Mouse (Mus musculus) MEL (cell line): Measurements from ENCODE around the gene Dok4. TPM values are rescaled to one million over a fixed set of nuclear protein-coding genes. Genes with fewer than 3 reads are reported as not detected.

ENCODE experiments used
- DNase-seq: peaks from one replicate; pipeline ENCODE4 v3.0.0; 2011; ENCODE audit warnings: low read depth, low spot score
- H3K27ac ChIP-seq: 2 replicates; pipeline ENCODE4 v1.5.1; 2012; ENCODE audit warnings: low read depth, mild to moderate bottlenecking, control low read depth, low read length, moderate library complexity; ENCODE audit not compliant: control insufficient read depth
- H3K27me3 ChIP-seq, 2 experiments: fragments of 150-350 bp in 1 of 2; sonication (generic) in 1 of 2; 2 replicates each; pipeline ENCODE4 v1.6.1; 2012; ENCODE audit warnings: low read length in 2 of 2, mild to moderate bottlenecking in 2 of 2, improper control_type of control experiment in 1 of 2, moderate library complexity in 1 of 2; ENCODE audit not compliant: insufficient read depth in 2 of 2, control insufficient read depth in 1 of 2
- H3K36me3 ChIP-seq, 2 experiments: 2 replicates each; pipeline ENCODE4 v1.6.1; 2012 to 2014; ENCODE audit warnings: low read length in 2 of 2, improper control_type of control experiment in 1 of 2, inconsistent platforms in 1 of 2, mild to moderate bottlenecking in 1 of 2; ENCODE audit not compliant: insufficient read depth in 2 of 2, control insufficient read depth in 1 of 2
- H3K4me1 ChIP-seq, 2 experiments: fragments of 150-350 bp in 1 of 2; sonication (generic) in 1 of 2; 2 replicates each; pipeline ENCODE4 v1.6.1; 2012; ENCODE audit warnings: low read length in 2 of 2, improper control_type of control experiment in 1 of 2, mild to moderate bottlenecking in 1 of 2; ENCODE audit not compliant: insufficient read depth in 2 of 2, control insufficient read depth in 1 of 2
- H3K4me3 ChIP-seq, 2 experiments: fragments of 150-350 bp in 1 of 2; sonication (generic) in 1 of 2; 2 replicates each; pipeline ENCODE4 v1.5.1; 2012; ENCODE audit warnings: low read depth in 2 of 2, low read length in 2 of 2, mild to moderate bottlenecking in 2 of 2, moderate library complexity in 2 of 2, control low read depth in 1 of 2, improper control_type of control experiment in 1 of 2; ENCODE audit not compliant: control insufficient read depth in 1 of 2, insufficient read depth in 1 of 2
- H3K79me2 ChIP-seq: 2 replicates; pipeline ENCODE4 v1.6.1; 2012; ENCODE audit warnings: mild to moderate bottlenecking, low read length, moderate library complexity; ENCODE audit not compliant: control insufficient read depth, poor library complexity, insufficient read depth
- H3K9ac ChIP-seq: 2 replicates; pipeline ENCODE4 v1.6.1; 2012; ENCODE audit warnings: low read depth, mild to moderate bottlenecking, control low read depth, low read length, moderate library complexity; ENCODE audit not compliant: control insufficient read depth, poor library complexity, severe bottlenecking
- H3K9me3 ChIP-seq: fragments of 150-350 bp; sonication (generic); replicated peaks from 2 replicates; pipeline ENCODE4 v1.6.1; 2012; ENCODE audit warnings: mild to moderate bottlenecking, low read length, improper control_type of control experiment, moderate library complexity; ENCODE audit not compliant: insufficient read depth
- BHLHE40 ChIP-seq: IDR thresholded peaks from 2 replicates; pipeline ENCODE4 v1.6.1; 2012; ENCODE audit warnings: low read depth, mild to moderate bottlenecking, inconsistent platforms, low read length, improper control_type of control experiment, borderline replicate concordance
- CHD1 ChIP-seq: IDR thresholded peaks from 2 replicates; pipeline ENCODE4 v1.6.1; 2012; ENCODE audit warnings: low read depth, mild to moderate bottlenecking, inconsistent platforms, low read length, improper control_type of control experiment
- CHD2 ChIP-seq: IDR thresholded peaks from 2 replicates; pipeline ENCODE4 v1.6.1; 2011; ENCODE audit warnings: low read length, improper control_type of control experiment
- E2F4 ChIP-seq: IDR thresholded peaks from 2 replicates; pipeline ENCODE4 v1.6.1; 2011; ENCODE audit warnings: low read depth, low read length, improper control_type of control experiment, borderline replicate concordance
- ELF1 ChIP-seq: IDR thresholded peaks from 2 replicates; pipeline ENCODE4 v1.6.1; 2014; ENCODE audit warnings: low read depth, mild to moderate bottlenecking, inconsistent platforms, low read length, improper control_type of control experiment, moderate library complexity
- EP300 ChIP-seq, 2 experiments: IDR thresholded peaks; 2 replicates each; pipeline ENCODE4 v1.6.1; 2011; ENCODE audit warnings: improper control_type of control experiment in 2 of 2, low read length in 2 of 2, low read depth in 1 of 2, mild to moderate bottlenecking in 1 of 2
- ETS1 ChIP-seq: IDR thresholded peaks from 2 replicates; pipeline ENCODE4 v1.6.1; 2012; ENCODE audit warnings: low read depth, mild to moderate bottlenecking, inconsistent platforms, low read length, improper control_type of control experiment, moderate library complexity
- GABPA ChIP-seq: IDR thresholded peaks from 2 replicates; pipeline ENCODE4 v1.6.1; 2012; ENCODE audit warnings: low read depth, mild to moderate bottlenecking, inconsistent platforms, low read length, improper control_type of control experiment, moderate library complexity
- GATA1 ChIP-seq: IDR thresholded peaks from 2 replicates; pipeline ENCODE4 v1.6.1; 2011; ENCODE audit warnings: low read depth, low read length, improper control_type of control experiment
- HCFC1 ChIP-seq: IDR thresholded peaks from 2 replicates; pipeline ENCODE4 v1.6.1; 2012; ENCODE audit warnings: low read depth, mild to moderate bottlenecking, inconsistent platforms, low read length, improper control_type of control experiment, moderate library complexity
- MAFK ChIP-seq: IDR thresholded peaks from 2 replicates; pipeline ENCODE4 v1.6.1; 2011; ENCODE audit warnings: low read depth, mild to moderate bottlenecking, low read length, improper control_type of control experiment, borderline replicate concordance
- MAX ChIP-seq: IDR thresholded peaks from 2 replicates; pipeline ENCODE4 v1.6.1; 2011; ENCODE audit warnings: low read length, improper control_type of control experiment
- MEF2A ChIP-seq: IDR thresholded peaks from 2 replicates; pipeline ENCODE4 v1.6.1; 2014; ENCODE audit warnings: low read depth, mild to moderate bottlenecking, inconsistent platforms, low read length, improper control_type of control experiment; ENCODE audit not compliant: poor library complexity, insufficient replicate concordance, severe bottlenecking; ENCODE audit errors: extremely low read depth
- MYC ChIP-seq: IDR thresholded peaks from 2 replicates; pipeline ENCODE4 v1.6.1; 2011; ENCODE audit warnings: low read depth, mild to moderate bottlenecking, low read length, improper control_type of control experiment, moderate library complexity
- POLR2A ChIP-seq, 2 experiments: IDR thresholded peaks; 2 replicates each; pipeline ENCODE4 v1.6.1; 2011 to 2012; ENCODE audit warnings: low read length in 2 of 2, mild to moderate bottlenecking in 2 of 2, control low read depth in 1 of 2, improper control_type of control experiment in 1 of 2, low read depth in 1 of 2, moderate library complexity in 1 of 2; ENCODE audit not compliant: control insufficient read depth in 1 of 2, insufficient read depth in 1 of 2, poor library complexity in 1 of 2
- POLR2AphosphoS2 ChIP-seq: IDR thresholded peaks from 2 replicates; pipeline ENCODE4 v1.6.1; 2011; ENCODE audit warnings: low read length, improper control_type of control experiment
- RAD21 ChIP-seq: IDR thresholded peaks from 2 replicates; pipeline ENCODE4 v1.6.1; 2011; ENCODE audit warnings: mild to moderate bottlenecking, low read depth, low read length, improper control_type of control experiment
- RCOR1 ChIP-seq: IDR thresholded peaks from 2 replicates; pipeline ENCODE4 v1.6.1; 2012; ENCODE audit warnings: low read depth, mild to moderate bottlenecking, inconsistent platforms, low read length, improper control_type of control experiment
- SIN3A ChIP-seq: IDR thresholded peaks from 2 replicates; pipeline ENCODE4 v1.6.1; 2012; ENCODE audit warnings: low read length, improper control_type of control experiment, inconsistent platforms
- TAL1 ChIP-seq: IDR thresholded peaks from 2 replicates; pipeline ENCODE4 v1.6.1; 2012; ENCODE audit warnings: mild to moderate bottlenecking, inconsistent platforms, low read length, moderate library complexity, mixed read lengths
- TBP ChIP-seq: IDR thresholded peaks from 2 replicates; pipeline ENCODE4 v1.8.0; 2011; ENCODE audit warnings: low read depth, low read length, improper control_type of control experiment
- TCF12 ChIP-seq: IDR thresholded peaks from 2 replicates; pipeline ENCODE4 v1.6.1; 2014; ENCODE audit warnings: low read depth, mild to moderate bottlenecking, inconsistent platforms, low read length, improper control_type of control experiment, moderate library complexity
- USF1 ChIP-seq: IDR thresholded peaks from 2 replicates; pipeline ENCODE4 v1.6.1; 2014; ENCODE audit warnings: low read depth, mild to moderate bottlenecking, inconsistent platforms, low read length, improper control_type of control experiment, moderate library complexity
- ZC3H11A ChIP-seq: IDR thresholded peaks from 2 replicates; pipeline ENCODE4 v1.6.1; 2012; ENCODE audit warnings: low read depth, mild to moderate bottlenecking, inconsistent platforms, low read length, improper control_type of control experiment
- ZNF384 ChIP-seq: IDR thresholded peaks from 2 replicates; pipeline ENCODE4 v1.6.1; 2012; ENCODE audit warnings: low read depth, mild to moderate bottlenecking, inconsistent platforms, low read length, improper control_type of control experiment
- polyA plus RNA-seq, 2 experiments: library from polyadenylated mRNA; stranded (reverse) in 1 of 2; unstranded in 1 of 2; fragments of >175 nt in 1 of 2; fragments of >200 nt in 1 of 2; gene quantifications; 2 replicates each; pipeline versions ENCODE4 v1.2.1 to v1.2.4; 2012; ENCODE audit warnings: low replicate concordance in 2 of 2, low read depth in 1 of 2; ENCODE audit not compliant: insufficient read length in 2 of 2, insufficient read depth in 1 of 2, missing spikeins in 1 of 2
- total RNA-seq: library from RNA; depleted of rRNA; stranded (reverse); fragments of 300-350 nt; gene quantifications from 2 replicates; pipeline ENCODE4 v1.2.3, GENCODE M21; 2012

Dok4 gene
- total and polyA plus RNA-seq, 3 experiments, result 1.5 to 3.2 TPM; not detected in 1

DNA sequence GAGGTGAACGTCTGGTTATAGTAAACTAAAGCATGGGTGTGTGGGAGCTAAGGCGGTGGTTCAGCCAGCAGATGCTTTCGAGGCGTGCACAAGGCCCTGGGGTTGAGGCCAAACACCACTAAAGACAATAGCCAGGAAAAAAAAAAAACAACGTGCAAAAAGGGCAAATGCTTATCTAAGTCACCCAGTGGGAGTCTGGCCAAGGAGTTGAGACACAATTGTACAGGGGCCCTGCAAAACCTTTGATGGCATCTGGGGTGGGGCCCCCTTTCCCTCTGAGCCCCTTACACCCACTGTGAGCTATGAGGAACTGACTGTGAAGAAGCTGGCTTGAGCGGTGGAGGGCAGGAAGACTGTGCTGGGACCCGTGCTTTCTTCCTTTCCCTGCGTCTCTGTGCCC is 46.5 kb upstream of the Dok4 start:
- Histone ChIP-seq H3K9ac (peak overlapping the region; percentile 31), H3K27ac (peak overlapping the region; percentile 53), H3K4me1 (peaks cover 3 to 15% of the 10 kb centered on the region in 2 experiments), H3K36me3 (peaks cover 0 to 10% of the 10 kb centered on the region in 2 experiments; a peak in 2 of 4 replicates), H3K27me3 (peaks cover 4 to 6% of the 10 kb centered on the region in 2 experiments), H3K4me3 (peak overlapping the region in 1 of 2 experiments; percentile 31; a peak in 2 of 4 replicates), H3K9me3 (no peaks in the 10 kb centered on the region), H3K79me2 (no peaks in the 10 kb centered on the region; the same call in 1 of the 2 replicates)
- DNase-seq, result peak; percentile 77
- TF ChIP-seq E2F4 (no peak), EP300 (IDR thresholded peaks at IDR 0.05; ENCODE audit: low read depth in 1 of 2, low read length in 2 of 2) (peak in 1 of 2 experiments; percentile 39; a peak in 1 of 4 replicates), ETS1 (0 out of 2 replicates have a peak, but pooled peaks have one; percentile 6), HCFC1 (no peak), GATA1 (0 out of 2 replicates have a peak, but pooled peaks have one; percentile 28), TAL1 (peak; percentile 57; the same call in 1 of the 2 replicates), GABPA (no peak), ZNF384 (peak; percentile 48), TBP (peak; percentile 84), ELF1 (no peak)

GRCm38 (mm10) chr8:94922176-94922575 is 46.0 kb upstream of the Dok4 start:
- H3K4me3 ChIP-seq, result no peak overlapping the region
- no peak overlapping the region; the same call in 1 of the 2 replicates for H3K27ac ChIP-seq

GRCm38 (mm10) chr8:94919256-94919655 is 43.1 kb upstream of the Dok4 start:
- H3K9me3 ChIP-seq, result no peaks in the 10 kb centered on the region
- H3K27me3 ChIP-seq, result peaks cover 0 to 2% of the 10 kb centered on the region in 2 experiments; a peak in 3 of 4 replicates
- no peaks in the 10 kb centered on the region; the same call in 1 of the 2 replicates for H3K79me2 ChIP-seq
- H3K36me3 ChIP-seq, result peaks cover 0 to 12% of the 10 kb centered on the region in 2 experiments; a peak in 2 of 4 replicates
- H3K4me3 ChIP-seq, result no peak overlapping the region
- peaks cover 3 to 22% of the 10 kb centered on the region in 2 experiments for H3K4me1 ChIP-seq
- no peak overlapping the region for H3K27ac ChIP-seq
- H3K9ac ChIP-seq, result no peak overlapping the region
- DNase-seq, result no peak
- no peak for TF ChIP-seq MEF2A
- TF ChIP-seq TAL1, result no peak
- no peak for TF ChIP-seq TCF12
- TF ChIP-seq SIN3A, result no peak
- no peak for TF ChIP-seq MAX
- TF ChIP-seq TBP, result no peak
- no peak for TF ChIP-seq ZC3H11A
- TF ChIP-seq MYC, result no peak
- no peak for TF ChIP-seq POLR2A (IDR thresholded peaks at IDR 0.05; ENCODE audit: control insufficient read depth in 1 of 2, insufficient read depth in 1 of 2, low read depth in 1 of 2, low read length in 2 of 2, poor library complexity in 1 of 2)
- TF ChIP-seq GABPA, result no peak
- no peak for TF ChIP-seq POLR2AphosphoS2
- TF ChIP-seq MAFK, result no peak
- no peak for TF ChIP-seq CHD2
- no peak for TF ChIP-seq ELF1
- no peak for TF ChIP-seq USF1
- TF ChIP-seq BHLHE40, result no peak
- no peak for TF ChIP-seq CHD1

More at GRCm38 (mm10) chr8:94922176-94922575, 46.0 kb upstream of the Dok4 start:
- DNase-seq, result no peak
- no peaks in the 10 kb centered on the region; the same call in 1 of the 2 replicates for H3K79me2 ChIP-seq
- H3K9ac ChIP-seq, result no peak overlapping the region
- TF ChIP-seq ETS1, result no peak
- no peak for TF ChIP-seq ELF1
- TF ChIP-seq POLR2A (IDR thresholded peaks at IDR 0.05; ENCODE audit: control insufficient read depth in 1 of 2, insufficient read depth in 1 of 2, low read depth in 1 of 2, low read length in 2 of 2, poor library complexity in 1 of 2), result no peak
- TF ChIP-seq RAD21, result no peak
- no peak for TF ChIP-seq RCOR1
- H3K4me1 ChIP-seq, result peaks cover 3 to 15% of the 10 kb centered on the region in 2 experiments
- no peaks in the 10 kb centered on the region for H3K9me3 ChIP-seq
- H3K27me3 ChIP-seq, result peaks cover 4 to 6% of the 10 kb centered on the region in 2 experiments
- peaks cover 0 to 10% of the 10 kb centered on the region in 2 experiments; a peak in 2 of 4 replicates for H3K36me3 ChIP-seq
